Mouse (Mus musculus) right cerebral cortex, postnatal 10 days (tissue): ENCODE results near the gene Pklr.

ENCODE experiments used
- DNase-seq, 2 experiments: peaks; one replicate each; pipeline ENCODE4 v3.0.0; 2021; ENCODE audit warnings: low spot score in 2 of 2

Gene Pklr

GRCm38 (mm10) chr3:89135958-89136357 is at the start of gene Pklr:
Gene Pklr (plus strand): TSS chr3:89136142.
- DNase-seq, result no peak

GRCm38 (mm10) chr3:89087338-89088110 is 48.4 kb upstream of the Pklr start:
- DNase-seq, result peak; percentile 79 to 87

- DNase-seq, result peak; percentile 32 to 68
Measured at GRCm38 (mm10) chr3:89088974-89089373, 47.0 kb upstream of the Pklr start.

GRCm38 (mm10) chr3:89089882-89090591 is 45.9 kb upstream of the Pklr start:
- peak; percentile 91 to 93 for DNase-seq

GRCm38 (mm10) chr3:89090694-89091655 is 45.0 kb upstream of the Pklr start:
- peak; percentile 85 to 86 for DNase-seq

- peak in 1 of 2 experiments; percentile 52 for DNase-seq
Measured at GRCm38 (mm10) chr3:89091811-89092508, 44.0 kb upstream of the Pklr start.

- peak in 1 of 2 experiments; percentile 52 for DNase-seq
Measured at GRCm38 (mm10) chr3:89092509-89093090, 43.3 kb upstream of the Pklr start.

- DNase-seq, result peak; percentile 96 to 97
Measured at GRCm38 (mm10) chr3:89093175-89093574, 42.8 kb upstream of the Pklr start, which contains the start of gene Rusc1. Gene Rusc1 (minus strand): TSS chr3:89093311.

- no peak for DNase-seq
Measured at GRCm38 (mm10) chr3:89094021-89094420, 41.9 kb upstream of the Pklr start.

GRCm38 (mm10) chr3:89100811-89101210 is 35.1 kb upstream of the Pklr start, which contains the start of gene Gm43738:
Gene Gm43738 (minus strand): TSS chr3:89101099.
- DNase-seq, result peak; percentile 63 to 64

- peak in 1 of 2 experiments; percentile 60 for DNase-seq
Measured at GRCm38 (mm10) chr3:89101459-89101811, 34.5 kb upstream of the Pklr start.

- DNase-seq, result peak; percentile 98 to 100
Measured at GRCm38 (mm10) chr3:89101812-89102494, 34.0 kb upstream of the Pklr start, which contains the start of gene Fdps. Gene Fdps (minus strand): TSS chr3:89101959.

- DNase-seq, result no peak
Measured at GRCm38 (mm10) chr3:89102495-89103290, 33.2 kb upstream of the Pklr start.

GRCm38 (mm10) chr3:89103291-89103595 is 32.7 kb upstream of the Pklr start:
- no peak for DNase-seq

- no peak for DNase-seq
Measured at GRCm38 (mm10) chr3:89106881-89107280, 29.1 kb upstream of the Pklr start.

- DNase-seq, result no peak
Measured at GRCm38 (mm10) chr3:89107545-89107944, 28.4 kb upstream of the Pklr start.

GRCm38 (mm10) chr3:89108146-89108545 is 27.8 kb upstream of the Pklr start:
- DNase-seq, result no peak

GRCm38 (mm10) chr3:89113058-89113457 is 22.9 kb upstream of the Pklr start:
- no peak for DNase-seq

- no peak for DNase-seq
Measured at GRCm38 (mm10) chr3:89115522-89115921, 20.4 kb upstream of the Pklr start.
